Mouse (Mus musculus) right cerebral cortex, adult 2 months (tissue): Measurements from ENCODE around the gene Cxcl3.
A peak's percentile ranks its signal among the peaks of the same experiment; 100 is the strongest.

Source experiments
- DNase-seq, 2 experiments: peaks; one replicate each; pipeline ENCODE4 v3.0.0; 2021 to 2022; ENCODE audit warnings: low spot score in 2 of 2

Cxcl3 gene

GRCm38 (mm10) chr5:90785659-90786588, at the start of gene Cxcl3:
Gene Cxcl3, plus strand, starts transcription at chr5:90786103.
- no peak for DNase-seq

GRCm38 (mm10) chr5:90742029-90742428, 43.9 kb upstream of the Cxcl3 start:
- DNase-seq: no peak

GRCm38 (mm10) chr5:90753934-90754333, 32.0 kb upstream of the Cxcl3 start:
- no peak for DNase-seq

- DNase-seq: no peak
These were observed 27.8 kb upstream of the Cxcl3 start for GRCm38 (mm10) chr5:90758020-90758605.

GRCm38 (mm10) chr5:90759077-90760065, 26.5 kb upstream of the Cxcl3 start, which contains the start of gene Cxcl5:
Gene Cxcl5, plus strand, starts transcription at chr5:90759360.
- peak; percentile 20 to 37 for DNase-seq

GRCm38 (mm10) chr5:90760303-90760702, 25.6 kb upstream of the Cxcl3 start:
- DNase-seq: no peak

GRCm38 (mm10) chr5:90760844-90761243, 25.1 kb upstream of the Cxcl3 start:
- DNase-seq: no peak

- no peak for DNase-seq
These were observed 24.1 kb upstream of the Cxcl3 start for GRCm38 (mm10) chr5:90761834-90762233.

GRCm38 (mm10) chr5:90763912-90764665, 21.8 kb upstream of the Cxcl3 start:
- DNase-seq: no peak

- no peak for DNase-seq
These were observed 19.9 kb upstream of the Cxcl3 start for GRCm38 (mm10) chr5:90765821-90766606.

GRCm38 (mm10) chr5:90768218-90768617, 17.7 kb upstream of the Cxcl3 start, which contains the start of gene Ppbp:
Gene Ppbp, plus strand, starts transcription at chr5:90768518.
- DNase-seq: no peak

- DNase-seq: no peak
These were observed 14.5 kb upstream of the Cxcl3 start for GRCm38 (mm10) chr5:90771369-90771768.

- DNase-seq: no peak
These were observed 13.8 kb upstream of the Cxcl3 start, which contains the start of gene Pf4 for GRCm38 (mm10) chr5:90771880-90772653. Gene Pf4, plus strand, starts transcription at chr5:90772435.

GRCm38 (mm10) chr5:90775562-90775961, 10.3 kb upstream of the Cxcl3 start:
- no peak for DNase-seq

GRCm38 (mm10) chr5:90777621-90778020, 8.3 kb upstream of the Cxcl3 start:
- no peak for DNase-seq

GRCm38 (mm10) chr5:90778856-90779255, 7.0 kb upstream of the Cxcl3 start:
- no peak for DNase-seq

- no peak for DNase-seq
These were observed 2.2 kb upstream of the Cxcl3 start for GRCm38 (mm10) chr5:90783697-90784096.

GRCm38 (mm10) chr5:90788114-90788513, 2.2 kb downstream of the Cxcl3 start:
- no peak for DNase-seq
